Mouse (Mus musculus): Measurements from ENCODE around the gene Vps52. TPM values are rescaled to one million over a fixed set of nuclear protein-coding genes. Genes with fewer than 3 reads are reported as not detected.
A peak's percentile ranks its signal among the peaks of the same experiment; 100 is the strongest.
"Not testable (repeated sequence)": the region's sequence is repeated elsewhere in the genome, so short reads cannot be mapped to it uniquely, and the experiment has no call there.

Gene Vps52
- total RNA-seq, 2 experiments from 2014 or later = 31.7 to 33.4 TPM

DNA sequence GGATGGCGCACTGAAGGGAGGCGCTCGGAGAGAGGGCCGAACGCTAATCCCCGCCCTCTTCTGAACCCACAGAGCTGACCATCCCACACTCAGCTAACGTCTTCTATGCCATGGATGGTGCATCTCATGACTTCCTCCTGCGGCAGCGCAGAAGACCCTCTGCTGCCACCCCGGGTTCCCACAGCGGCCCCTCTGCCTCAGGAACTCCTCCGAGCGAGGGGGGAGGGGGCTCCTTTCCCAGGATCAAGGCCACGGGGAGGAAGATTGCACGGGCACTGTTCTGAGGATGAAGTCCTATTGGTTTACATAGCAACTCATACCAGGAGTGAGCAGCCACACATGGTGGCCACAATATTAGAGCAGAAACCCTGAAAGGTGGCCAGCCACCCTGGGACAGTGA is 18.6 kb upstream of the Vps52 start:
- H3K27ac ChIP-seq = no peak overlapping the region
- TF ChIP-seq CTCF (IDR thresholded peaks at IDR 0.05) = no peak
- intact Hi-C loops (cut with DNase I) = no loop called here
- no peak overlapping the region for H3K4me3 ChIP-seq
- no peak for DNase-seq

DNA sequence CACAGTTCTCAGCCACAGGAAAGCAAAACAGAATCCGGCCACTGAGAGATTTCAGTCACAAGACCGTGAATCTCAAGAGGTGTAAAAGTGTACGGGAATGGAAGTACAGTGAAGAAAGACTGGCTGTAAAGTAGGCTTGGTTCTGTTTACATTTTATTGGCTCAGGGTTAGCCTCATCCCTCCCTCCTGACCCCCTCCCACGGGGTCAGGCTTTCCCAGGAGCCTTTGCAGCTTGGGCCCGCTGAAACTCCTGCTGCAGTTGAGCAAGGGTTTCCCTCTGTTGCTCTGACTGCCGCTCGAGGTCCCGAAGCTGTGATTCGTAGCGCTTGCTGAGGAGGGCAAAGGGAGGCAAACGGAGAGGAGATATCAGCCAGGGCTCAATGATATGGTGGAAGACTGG is 16.8 kb upstream of the Vps52 start:
- intact Hi-C loops (cut with DNase I) = no loop called here
- H3K27ac ChIP-seq = no peak overlapping the region
- no peak for TF ChIP-seq CTCF (IDR thresholded peaks at IDR 0.05)
- no peak overlapping the region for H3K4me3 ChIP-seq
- DNase-seq = no peak

DNA sequence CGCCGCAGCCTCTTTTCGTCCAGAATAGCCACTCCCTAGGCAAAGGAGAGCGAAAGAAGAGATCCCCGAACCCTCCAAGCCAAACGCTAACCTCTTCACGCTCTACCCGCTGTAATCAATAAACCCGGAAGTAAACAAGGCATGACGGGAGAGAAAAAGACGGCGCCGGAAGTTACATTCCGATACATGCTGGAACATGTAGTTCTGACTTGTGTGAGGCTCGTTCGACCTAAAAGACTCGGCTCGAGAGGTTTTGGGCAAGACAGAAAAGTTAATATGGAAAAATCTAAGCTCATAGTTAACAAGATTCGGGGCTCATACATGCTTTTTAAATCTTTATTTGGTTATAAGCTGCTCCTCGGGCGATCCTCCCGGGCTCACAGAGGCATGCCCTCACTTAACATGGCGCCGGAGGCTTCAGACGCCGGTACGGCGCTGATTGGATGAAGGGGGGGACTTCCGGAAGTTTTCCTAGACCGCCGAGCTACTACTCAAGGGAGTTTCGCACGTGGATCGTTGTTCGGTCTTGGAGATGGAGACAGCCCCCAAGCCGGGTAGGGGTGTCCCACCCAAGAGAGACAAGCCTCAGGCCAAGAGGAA is 15.3 kb upstream of the Vps52 start, which contains the start of the genes Pfdn6 and Wdr46:
Gene Pfdn6, minus strand, starts transcription at position 138 of the 600 bp plus-strand sequence.
Gene Wdr46, plus strand, starts transcription at position 455 of the 600 bp plus-strand sequence.
- DNase-seq = peak; percentile 92
- H3K27ac ChIP-seq = peak within 1 kb of the TSS; percentile 96
- H3K4me3 ChIP-seq = peak within 1 kb of the TSS; percentile 97
- intact Hi-C loops (cut with DNase I) = loop anchor here (2.0 kb wide), 1 partner anchor 14 kb away; the partner anchor contains the start of gene Vps52
- TF ChIP-seq CTCF (IDR thresholded peaks at IDR 0.05) = no peak

DNA sequence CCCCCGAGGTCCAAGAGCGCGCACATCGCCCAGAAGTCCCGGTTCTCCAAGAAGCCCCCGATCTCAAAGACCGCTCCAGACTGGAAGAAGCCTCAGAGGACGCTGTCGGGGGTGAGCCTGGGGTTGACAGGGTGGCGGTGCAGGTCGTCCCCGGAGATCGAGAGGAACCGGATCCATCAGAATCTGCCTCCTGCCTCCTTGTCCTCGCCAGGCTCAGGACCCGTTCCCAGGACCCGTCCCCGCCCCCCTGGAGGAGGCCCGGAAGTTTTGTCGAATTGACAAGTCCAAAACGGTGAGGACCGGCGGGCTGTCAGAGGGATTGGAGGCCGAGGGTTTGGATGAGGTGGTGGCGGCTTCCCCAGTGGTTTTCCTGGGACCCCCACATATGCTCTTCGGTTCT is 14.6 kb upstream of the Vps52 start:
- TF ChIP-seq CTCF (IDR thresholded peaks at IDR 0.05) = no peak
- intact Hi-C loops (cut with DNase I) = loop anchor here (2.0 kb wide), 1 partner anchor 14 kb away; the partner anchor contains the start of gene Vps52
- DNase-seq = peak; percentile 45
- Histone ChIP-seq H3K4me3 (peak overlapping the region; percentile 97), H3K27ac (peak overlapping the region; percentile 96)

GRCm38 (mm10) chr17:33941381-33941780 is 14.2 kb upstream of the Vps52 start:
- H3K4me3 ChIP-seq = peak overlapping the region; percentile 97
- H3K27ac ChIP-seq = peak overlapping the region; percentile 96
- DNase-seq = no peak
- intact Hi-C loops (cut with DNase I) = loop anchor here (2.0 kb wide), 1 partner anchor 13 kb away; the partner anchor contains the start of gene Vps52
- TF ChIP-seq CTCF (IDR thresholded peaks at IDR 0.05) = no peak

DNA sequence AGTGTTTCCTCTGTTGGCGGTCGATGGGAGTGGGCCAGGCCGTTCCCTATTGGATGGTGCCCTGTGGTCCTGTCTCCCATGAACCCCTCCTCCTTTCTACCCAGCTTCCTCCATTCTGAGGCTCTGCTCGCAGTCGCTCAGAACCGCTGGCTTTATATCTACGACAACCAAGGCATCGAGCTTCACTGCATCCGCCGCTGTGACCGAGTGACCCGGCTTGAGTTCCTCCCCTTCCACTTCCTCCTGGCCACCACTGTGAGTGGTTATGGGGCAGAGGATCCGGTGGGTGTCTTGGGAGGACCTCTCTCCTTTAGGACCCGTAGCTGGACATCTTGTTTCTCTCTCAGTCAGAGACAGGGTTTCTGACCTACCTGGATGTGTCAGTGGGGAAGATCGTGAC is 12.2 kb upstream of the Vps52 start:
- no peak for DNase-seq
- no peak overlapping the region for H3K27ac ChIP-seq
- no peak overlapping the region for H3K4me3 ChIP-seq
- intact Hi-C loops (cut with DNase I) = no loop called here
- no peak for TF ChIP-seq CTCF (IDR thresholded peaks at IDR 0.05)

DNA sequence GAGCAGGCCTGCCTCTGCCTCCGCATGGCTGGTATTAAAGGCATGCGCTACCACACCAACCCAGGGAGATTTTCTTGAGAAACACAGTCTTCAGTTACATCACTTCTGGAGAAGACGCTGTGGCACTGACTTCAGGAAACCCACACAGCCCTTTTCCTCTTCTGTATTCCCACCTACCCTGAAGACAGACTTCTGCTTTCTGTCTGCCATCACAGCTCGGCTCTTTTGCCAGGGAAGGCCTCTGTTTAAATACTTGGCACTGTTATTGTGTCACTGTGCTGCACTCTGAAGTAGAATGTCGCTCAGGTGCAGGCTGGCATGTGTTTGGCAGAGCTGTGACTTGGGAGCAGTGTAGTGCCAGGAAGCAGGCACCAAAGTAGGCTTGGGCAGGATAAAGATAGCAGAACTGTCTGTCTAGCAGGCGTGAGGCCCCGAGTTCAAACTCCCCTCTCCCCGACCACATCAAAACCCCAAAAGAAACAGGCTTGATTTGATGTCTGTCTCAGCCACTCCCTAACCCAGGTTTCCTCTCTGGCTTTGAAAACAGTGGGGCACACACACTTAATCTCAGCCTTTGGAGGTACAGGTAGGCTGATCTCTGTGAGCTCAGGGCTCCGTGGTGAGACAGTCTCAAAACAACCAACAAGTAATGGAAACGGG is 8.1 kb upstream of the Vps52 start:
- intact Hi-C loops (cut with DNase I) = no loop called here
- DNase-seq = no peak

GRCm38 (mm10) chr17:33948090-33948904 is 7.3 kb upstream of the Vps52 start:
- no peak for TF ChIP-seq CTCF (IDR thresholded peaks at IDR 0.05)
- H3K4me3 ChIP-seq = no peak overlapping the region
- H3K27ac ChIP-seq = no peak overlapping the region
- intact Hi-C loops (cut with DNase I) = no loop called here
- DNase-seq = peak; percentile 21

More for the DNA sequence above, 8.1 kb upstream of the Vps52 start:
- no peak overlapping the region for H3K27ac ChIP-seq
- TF ChIP-seq CTCF (IDR thresholded peaks at IDR 0.05) = no peak
- H3K4me3 ChIP-seq = no peak overlapping the region

DNA sequence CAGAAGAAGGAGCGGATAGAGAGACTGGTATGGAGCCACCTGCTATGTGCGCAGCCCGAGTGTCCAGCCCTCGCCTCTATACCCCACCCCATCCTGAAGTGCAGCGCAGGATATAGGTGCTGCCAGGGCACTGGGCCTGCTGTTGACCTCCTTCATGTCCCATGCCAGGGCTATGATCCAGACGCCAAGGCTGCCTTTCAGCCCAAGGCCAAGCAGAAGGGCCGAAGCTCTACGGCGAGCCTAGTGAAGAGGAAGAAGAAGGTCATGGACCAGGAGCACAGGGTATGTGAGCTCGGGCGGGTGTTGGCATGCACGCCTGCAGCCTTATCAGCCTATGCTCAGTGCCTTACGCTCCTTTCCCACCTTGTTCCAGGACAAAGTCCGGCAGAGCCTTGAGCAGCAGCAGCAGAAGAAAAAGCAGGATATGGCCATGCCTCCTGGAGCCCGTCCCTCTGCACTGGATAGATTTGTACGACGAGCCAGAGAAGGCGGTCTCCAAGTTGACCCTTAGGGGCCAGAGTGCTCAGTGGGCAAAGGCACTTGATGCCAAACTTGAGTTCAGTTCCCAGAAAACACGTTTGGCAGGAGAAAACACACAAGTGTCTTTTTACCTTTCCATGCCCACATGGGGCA is 6.6 kb upstream of the Vps52 start:
- intact Hi-C loops (cut with DNase I) = no loop called here
- TF ChIP-seq CTCF (IDR thresholded peaks at IDR 0.05) = no peak
- DNase-seq = no peak
- no peak overlapping the region for H3K27ac ChIP-seq
- H3K4me3 ChIP-seq = no peak overlapping the region

DNA sequence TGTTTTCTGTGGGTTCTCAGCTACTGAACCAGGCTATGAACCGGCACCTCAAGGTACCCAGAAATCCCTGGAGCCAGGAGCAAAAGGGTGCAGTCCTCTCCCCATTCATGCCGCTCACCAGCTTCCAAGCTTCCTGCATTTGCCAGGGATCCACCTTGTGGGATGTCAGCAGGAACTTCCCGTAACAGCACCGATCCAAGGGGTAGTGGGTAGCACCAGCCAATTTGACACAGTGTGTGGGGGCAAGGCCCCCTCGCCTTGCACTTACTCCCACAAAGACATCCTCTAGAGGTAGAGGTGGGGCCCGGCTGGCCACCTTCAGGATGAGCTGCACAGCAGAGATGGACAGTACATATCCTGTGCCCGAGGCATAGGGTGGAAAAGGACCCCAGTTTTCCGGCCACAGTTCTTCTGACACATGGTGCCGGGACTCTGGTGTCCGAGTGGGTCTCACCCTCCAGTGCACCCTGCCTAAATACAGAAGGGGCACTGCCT is 5.4 kb upstream of the Vps52 start:
- intact Hi-C loops (cut with DNase I) = no loop called here
- Histone ChIP-seq H3K27ac (peak overlapping the region; percentile 85), H3K4me3 (peak overlapping the region; percentile 73)
- TF ChIP-seq CTCF (IDR thresholded peaks at IDR 0.05) = no peak
- DNase-seq = peak; percentile 21

DNA sequence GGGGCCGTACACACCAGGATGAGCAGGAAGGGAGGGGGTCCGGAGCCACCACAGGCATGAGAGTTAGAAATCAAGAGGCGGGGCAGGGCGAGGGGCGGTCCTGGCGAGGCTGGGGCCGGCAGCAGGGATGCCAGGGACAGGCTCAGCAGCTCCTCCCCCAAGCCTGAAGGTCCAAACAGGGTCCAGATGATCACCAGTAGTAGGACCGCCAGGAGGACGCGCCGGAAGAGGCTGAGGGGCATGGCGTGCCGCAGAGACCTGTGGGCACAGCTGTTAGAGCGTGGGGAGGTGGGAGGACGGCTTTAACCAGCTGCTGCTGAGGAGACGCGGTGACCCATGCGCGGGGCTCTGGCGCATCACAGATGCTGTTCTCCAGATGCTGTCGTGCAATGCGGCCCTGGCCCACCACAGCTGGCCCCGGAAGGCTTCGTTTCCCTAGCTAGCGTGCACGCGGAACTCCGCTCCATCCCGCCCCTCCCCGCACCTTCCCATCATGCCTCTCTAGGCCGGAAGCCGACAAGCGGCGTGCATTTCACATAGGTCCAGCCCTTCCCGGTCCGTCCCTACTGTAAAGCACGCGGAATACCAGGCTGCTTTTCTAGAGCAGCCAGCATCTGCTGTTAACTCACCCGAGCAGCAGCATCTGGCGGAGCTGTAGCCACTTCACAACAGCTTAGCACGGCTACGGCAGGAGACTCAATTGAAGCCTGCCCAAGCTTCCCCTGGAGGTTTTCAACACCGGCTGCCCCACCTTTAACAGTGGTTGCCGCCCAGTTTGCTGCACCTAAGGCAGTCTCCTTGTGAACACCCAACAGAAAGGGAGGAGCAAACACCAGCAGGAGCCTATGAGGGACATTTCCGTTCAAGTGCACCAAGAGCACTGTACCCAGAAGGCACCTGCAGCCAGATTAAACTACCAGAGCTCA is 4.3 kb upstream of the Vps52 start, which contains the start of gene B3galt4:
Gene B3galt4, minus strand, starts transcription at position 468 of the 926 bp plus-strand sequence.
- DNase-seq = peak; percentile 83
- Histone ChIP-seq H3K4me3 (peak within 1 kb of the TSS; percentile 73), H3K27ac (peak within 1 kb of the TSS; percentile 85)
- no peak for TF ChIP-seq CTCF (IDR thresholded peaks at IDR 0.05)
- intact Hi-C loops (cut with DNase I) = no loop called here

- intact Hi-C loops (cut with DNase I); H3K27ac ChIP-seq; DNase-seq: not testable (repeated sequence)
- H3K4me3 ChIP-seq = peak overlapping the region; percentile 73
Observed at GRCm38 (mm10) chr17:33952015-33952414, 3.6 kb upstream of the Vps52 start.
